Mouse (Mus musculus): Measurements from ENCODE around the gene Vmn1r53. TPM values are rescaled to one million over a fixed set of nuclear protein-coding genes. Genes with fewer than 3 reads are reported as not detected.

Vmn1r53 gene
- polyA plus RNA-seq (2012; rRNA removed) = 0.17 TPM in 1 of 2 replicates, not detected in the other

GRCm38 (mm10) chr6:90224338-90224737, at the start of gene Vmn1r53:
Gene Vmn1r53, minus strand, starts transcription at chr6:90224438.

GRCm38 (mm10) chr6:90246000-90246399, 21.8 kb upstream of the Vmn1r53 start, which contains the start of gene Vmn1r54:
Gene Vmn1r54, plus strand, starts transcription at chr6:90246300.

GRCm38 (mm10) chr6:90202493-90202892, 21.7 kb downstream of the Vmn1r53 start, which contains the start of gene V1ra8:
Gene V1ra8, plus strand, starts transcription at chr6:90202793.

GRCm38 (mm10) chr6:90174508-90174907, 49.7 kb downstream of the Vmn1r53 start, which contains the start of gene Vmn1r52:
Gene Vmn1r52, plus strand, starts transcription at chr6:90174808.

Other genes starting within 250 kb of the Vmn1r53 start
- not detected in 2 replicates for gene Vmn1r47, start 208.3 kb downstream of the Vmn1r53 start, polyA plus RNA-seq (2012; rRNA removed)
- not detected in 2 replicates for gene Vmn1r48, start 187.6 kb downstream of the Vmn1r53 start, polyA plus RNA-seq (2012; rRNA removed)
- not detected in 2 replicates for gene Vmn1r49, start 145.9 kb downstream of the Vmn1r53 start, polyA plus RNA-seq (2012; rRNA removed)
- gene Vmn1r50, start 123.0 kb downstream of the Vmn1r53 start, polyA plus RNA-seq (2012; rRNA removed) = not detected in 2 replicates
- not detected in 2 replicates for gene Vmn1r51, start 101.8 kb downstream of the Vmn1r53 start, polyA plus RNA-seq (2012; rRNA removed)
- not detected in 2 replicates for gene Vmn1r52, start 49.6 kb downstream of the Vmn1r53 start, polyA plus RNA-seq (2012; rRNA removed)
- not detected in 2 replicates for gene V1ra8, start 21.6 kb downstream of the Vmn1r53 start, polyA plus RNA-seq (2012; rRNA removed)
- gene Vmn1r54, start 21.9 kb upstream of the Vmn1r53 start, polyA plus RNA-seq (2012; rRNA removed) = not detected in 2 replicates
- not detected in 2 replicates for gene BC048671, start 76.8 kb upstream of the Vmn1r53 start, polyA plus RNA-seq (2012; rRNA removed)
- 0.51 and 1.1 TPM in 2 replicates for gene Chst13, start 100.7 kb upstream of the Vmn1r53 start, polyA plus RNA-seq (2012; rRNA removed)
- 0.04 TPM in 1 of 2 replicates, not detected in the other for gene Uroc1, start 108.8 kb upstream of the Vmn1r53 start, polyA plus RNA-seq (2012; rRNA removed)
- gene Zxdc, start 145.1 kb upstream of the Vmn1r53 start, polyA plus RNA-seq (2012; rRNA removed) = 10.9 and 13.8 TPM in 2 replicates
- 0.03 and 0.35 TPM in 2 replicates for gene Cfap100, start 204.4 kb upstream of the Vmn1r53 start, polyA plus RNA-seq (2012; rRNA removed)
- gene Klf15, start 238.1 kb upstream of the Vmn1r53 start, polyA plus RNA-seq (2012; rRNA removed) = 20.5 and 34.9 TPM in 2 replicates